Mouse (Mus musculus) heart, postnatal 4 days (tissue): ENCODE measurements around the gene Tomm6. TPM values are rescaled to one million over a fixed set of nuclear protein-coding genes. Genes with fewer than 3 reads are reported as not detected.
"Not testable (repeated sequence)": the region's sequence is repeated elsewhere in the genome, so short reads cannot be mapped to it uniquely, and the experiment has no call there.

Experiments used
- DNase-seq: peaks from one replicate; pipeline ENCODE4 v3.0.0; 2021
- total RNA-seq, 2 experiments: library from RNA; stranded (reverse); gene quantifications; 2 replicates each; pipeline ENCODE4 v1.2.3; 2021

The Tomm6 gene
- total RNA-seq, 2 experiments from 2014 or later = 156 to 160 TPM

- DNase-seq = peak; percentile 99
Observed at GRCm38 (mm10) chr17:47694503-47695336, 6.5 kb upstream of the Tomm6 start, which contains the start of gene Prickle4. Prickle4 (minus strand) TSS chr17:47694736.

- DNase-seq = no peak
Observed at GRCm38 (mm10) chr17:47694442-47694502, 6.1 kb upstream of the Tomm6 start, which contains the start of gene Gm21981. Gm21981 (minus strand) TSS chr17:47694455.

- peak; percentile 23 for DNase-seq
Observed at GRCm38 (mm10) chr17:47693671-47694441, 5.7 kb upstream of the Tomm6 start.

GRCm38 (mm10) chr17:47691650-47692049 lies 3.5 kb upstream of the Tomm6 start:
- DNase-seq = no peak

DNA sequence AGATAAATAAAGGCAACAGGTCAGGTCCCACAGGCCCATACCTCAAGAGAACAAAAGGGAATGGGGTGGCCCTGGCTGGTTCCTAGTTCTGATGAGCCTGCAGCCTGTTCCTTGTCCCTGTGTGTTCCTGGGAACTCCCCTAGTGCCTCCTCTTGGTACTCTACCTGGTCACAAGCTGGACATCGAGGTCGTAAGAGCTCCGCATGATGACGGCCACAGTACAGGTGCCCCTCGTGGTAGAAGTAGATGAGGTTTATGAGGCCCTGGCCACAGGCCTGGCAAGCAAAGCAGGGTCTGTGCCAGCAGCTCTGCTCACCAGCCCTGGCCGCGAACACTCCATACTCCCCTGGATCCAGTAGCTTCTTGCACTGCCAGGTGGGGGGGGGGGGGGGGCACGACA lies 1.7 kb upstream of the Tomm6 start:
- DNase-seq = no peak

DNA sequence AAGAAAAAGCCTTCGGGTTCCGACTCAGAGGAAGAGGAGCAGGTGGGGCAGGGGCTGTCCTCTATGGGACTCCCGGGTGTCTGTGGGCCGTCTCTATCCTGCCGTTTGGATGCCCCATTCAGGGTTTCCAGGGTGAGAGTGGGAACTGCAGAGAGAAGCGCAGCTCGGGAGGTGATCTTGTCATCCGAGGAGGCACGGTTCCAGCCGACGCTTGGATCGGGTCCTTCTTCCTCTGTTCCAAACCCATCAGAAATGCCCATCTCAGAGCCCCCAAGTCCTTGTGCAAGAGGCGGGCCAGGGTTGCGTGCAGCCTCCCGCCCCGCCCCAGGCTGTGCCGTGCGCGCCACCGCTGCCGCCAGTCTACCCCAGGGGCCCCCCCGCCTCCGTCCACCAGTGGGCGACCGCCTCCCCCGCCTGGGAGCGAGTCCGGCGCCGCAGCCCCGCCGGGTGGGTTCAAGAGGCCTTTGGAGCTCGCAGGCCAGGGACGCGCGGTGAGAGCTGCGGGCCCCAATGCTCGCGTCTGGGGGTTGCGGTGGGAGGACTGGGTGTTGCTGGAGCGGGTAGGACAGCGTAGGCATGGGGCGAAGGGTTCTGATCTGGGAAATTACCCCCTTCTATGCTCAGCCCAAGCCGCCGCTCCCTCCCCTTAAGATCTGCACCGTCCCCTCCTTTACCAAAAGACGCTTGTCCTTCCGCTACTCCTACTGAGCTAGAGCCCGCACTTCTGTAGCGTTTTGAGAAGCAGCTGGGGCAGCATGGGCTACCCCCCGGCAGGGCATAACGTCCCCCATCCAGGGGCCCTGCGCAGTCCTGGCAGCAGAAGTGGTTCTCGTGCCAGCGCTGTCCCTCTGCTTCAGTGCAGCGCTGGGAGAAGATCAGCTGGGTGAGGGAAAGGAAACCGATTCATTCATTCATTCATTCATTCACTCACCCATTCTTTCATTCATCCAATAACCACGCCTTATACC lies 706 bp upstream of the Tomm6 start, which contains the start of gene Frs3:
Gene Frs3, plus strand, starts transcription at position 423 of the 968 bp plus-strand sequence.
- DNase-seq = peak; percentile 83

- DNase-seq = peak; percentile 95
Observed at GRCm38 (mm10) chr17:47687409-47688343, 510 bp downstream of the Tomm6 start.

DNA sequence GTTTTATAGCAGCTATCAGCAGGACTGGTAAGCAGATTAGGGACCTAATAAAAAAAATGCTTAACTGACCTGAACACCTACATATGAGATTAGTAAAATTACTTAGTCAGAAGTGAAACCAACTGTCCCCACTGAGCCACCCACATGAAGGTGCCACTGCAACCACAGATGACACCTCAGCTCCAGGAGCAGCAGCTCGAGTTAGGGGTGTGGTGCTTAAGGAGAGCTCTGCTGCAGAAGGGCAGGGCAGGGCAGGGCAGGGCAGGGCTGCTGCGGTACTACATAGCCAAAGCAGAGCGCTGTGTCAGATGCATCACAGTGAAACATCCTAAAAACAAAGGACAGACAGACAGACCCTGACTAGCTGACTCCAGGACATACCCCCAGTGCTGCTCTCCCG lies 5.3 kb downstream of the Tomm6 start:
- no peak for DNase-seq

- DNase-seq = no peak
Observed at GRCm38 (mm10) chr17:47678702-47679101, 9.5 kb downstream of the Tomm6 start.

GRCm38 (mm10) chr17:47678238-47678637 lies 9.9 kb downstream of the Tomm6 start:
- DNase-seq = no peak

GRCm38 (mm10) chr17:47676581-47676980 lies 11.6 kb downstream of the Tomm6 start:
- peak; percentile 84 for DNase-seq

- DNase-seq = peak; percentile 69
Observed at GRCm38 (mm10) chr17:47672311-47673111, 15.7 kb downstream of the Tomm6 start.

GRCm38 (mm10) chr17:47671988-47672310 lies 16.2 kb downstream of the Tomm6 start:
- DNase-seq = no peak

DNA sequence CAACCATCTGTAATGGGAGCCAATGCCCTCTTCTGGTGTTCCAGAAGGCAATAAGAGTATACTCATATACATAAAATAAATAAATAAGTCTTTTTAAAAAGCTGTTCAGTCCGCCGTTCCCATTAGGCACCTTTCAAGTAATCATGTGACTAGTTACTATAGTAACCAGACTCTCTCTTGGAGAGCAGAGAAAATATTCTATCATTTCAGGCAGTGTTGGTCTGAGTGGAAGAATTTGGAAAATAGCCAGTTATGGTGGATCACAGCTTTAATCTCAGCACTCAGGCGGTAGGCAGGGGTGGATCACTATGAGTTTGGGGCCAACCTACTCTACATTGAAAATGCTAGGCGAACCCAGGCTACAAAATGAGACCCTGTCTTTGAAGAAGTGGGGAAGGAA lies 19.0 kb downstream of the Tomm6 start:
- no peak for DNase-seq

GRCm38 (mm10) chr17:47664474-47664873 lies 23.7 kb downstream of the Tomm6 start:
- DNase-seq = no peak

DNA sequence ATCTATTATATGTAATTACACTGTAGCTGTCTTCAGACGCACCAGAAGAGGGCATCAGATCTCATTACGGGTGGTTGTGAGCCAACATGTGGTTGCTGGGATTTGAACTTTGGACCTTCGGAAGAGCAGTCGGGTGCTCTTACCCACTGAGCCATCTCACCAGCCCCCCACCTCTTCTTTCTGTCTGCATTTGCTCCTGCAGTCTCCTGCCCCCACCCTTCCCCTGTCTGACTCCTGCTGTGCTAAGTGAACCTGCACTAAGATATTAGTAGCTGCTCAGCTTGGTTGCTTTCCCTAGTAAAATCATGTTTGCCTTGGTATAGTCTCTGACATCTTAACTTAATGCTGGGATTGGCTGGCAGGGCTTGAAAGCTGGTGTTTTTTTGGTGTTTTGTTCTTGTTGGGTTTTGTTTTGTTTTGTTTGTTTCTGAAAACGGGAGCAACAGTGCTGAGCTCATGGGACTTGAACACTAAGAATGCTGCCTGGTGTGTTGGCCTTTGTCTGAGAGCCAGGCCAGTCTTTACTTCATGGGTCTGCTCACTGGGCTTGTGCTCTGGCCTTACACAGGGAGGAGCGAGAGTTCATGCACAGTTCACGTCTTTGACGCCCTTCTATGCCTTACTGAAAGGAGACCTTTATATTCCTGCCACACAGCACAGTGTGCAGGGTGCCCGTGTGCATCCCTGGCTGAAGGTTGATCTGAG lies 25.0 kb downstream of the Tomm6 start:
- DNase-seq = no peak

- no peak for DNase-seq
Observed at GRCm38 (mm10) chr17:47658741-47659243, 29.4 kb downstream of the Tomm6 start.

DNA sequence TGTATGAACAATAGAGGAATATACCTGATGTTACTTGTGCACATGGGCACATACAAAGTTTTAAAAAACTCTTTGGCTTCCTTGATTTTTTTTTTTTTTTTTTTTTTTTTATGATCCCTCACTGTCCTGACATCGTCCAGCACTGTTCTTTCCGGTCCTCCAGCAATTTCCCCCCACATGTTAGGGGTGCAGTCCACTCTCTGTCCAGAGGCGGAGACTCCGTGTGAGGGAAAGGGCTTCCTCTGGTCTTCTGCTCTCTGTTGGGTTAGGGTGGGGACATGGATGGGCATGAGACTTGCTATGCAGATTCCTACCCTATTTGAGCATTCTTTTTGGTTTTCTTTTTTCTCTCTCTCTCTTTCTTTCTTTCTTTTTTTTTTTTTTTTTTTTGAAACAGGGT lies 30.3 kb downstream of the Tomm6 start:
- DNase-seq = no peak

GRCm38 (mm10) chr17:47655697-47656096 lies 32.5 kb downstream of the Tomm6 start:
- DNase-seq = no peak

DNA sequence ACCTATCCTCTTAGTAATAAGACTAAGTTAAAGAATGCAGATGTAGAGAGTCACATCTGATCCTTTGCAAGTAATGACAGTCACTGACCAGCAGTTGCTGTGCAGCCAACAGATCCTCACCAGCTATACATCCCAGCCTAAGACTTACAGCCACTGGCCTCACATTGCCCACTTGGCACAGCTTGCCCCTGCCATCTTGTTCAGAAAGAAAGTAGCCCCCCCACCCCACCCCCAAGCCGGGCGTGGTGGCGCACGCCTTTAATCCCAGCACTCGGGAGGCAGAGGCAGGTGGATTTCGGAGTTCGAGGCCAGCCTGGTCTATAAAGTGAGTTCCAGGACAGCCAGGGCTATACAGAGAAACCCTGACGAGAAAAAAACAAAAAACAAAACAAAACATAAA lies 33.8 kb downstream of the Tomm6 start:
- not testable (repeated sequence) for DNase-seq
